Mouse (Mus musculus) midbrain, embryonic 14.5 days (tissue): ENCODE results near the gene Rhbdl1. TPM values are rescaled to one million over a fixed set of nuclear protein-coding genes. Genes with fewer than 3 reads are reported as not detected.

Experiments used
- ATAC-seq: fragments of 200-750 bp; cut with Nextera tagmentation; 2 replicates; pipeline ENCODE4 v1.8.0; 2017; ENCODE audit warnings: moderate number of reproducible peaks, moderate library complexity; ENCODE audit not compliant: low FRiP score, low TSS enrichment
- DNase-seq: peaks from one replicate; pipeline ENCODE4 v3.0.0-alpha.2; 2015
- H3K27ac ChIP-seq: fragments of 300-500 bp; sonication (generic); replicated peaks from 2 replicates; pipeline ENCODE4 v1.5.1; 2014; ENCODE audit warnings: mild to moderate bottlenecking, low read depth, low read length, moderate library complexity
- H3K27me3 ChIP-seq: fragments of 300-500 bp; sonication (generic); 2 replicates; pipeline ENCODE4 v1.6.1; 2014; ENCODE audit warnings: low read length, control low read depth, mixed read lengths; ENCODE audit not compliant: control insufficient read depth, insufficient read depth
- H3K36me3 ChIP-seq: fragments of 300-500 bp; sonication (generic); 2 replicates; pipeline ENCODE4 v1.6.1; 2014; ENCODE audit warnings: low read length, control low read depth; ENCODE audit not compliant: control insufficient read depth, insufficient read depth
- H3K4me1 ChIP-seq: fragments of 300-500 bp; sonication (generic); 2 replicates; pipeline ENCODE4 v1.6.1; 2014; ENCODE audit warnings: mild to moderate bottlenecking, antibody characterized with exemption, low read length, control low read depth; ENCODE audit not compliant: control insufficient read depth, insufficient read depth
- H3K4me2 ChIP-seq: fragments of 300-500 bp; sonication (generic); 2 replicates; pipeline ENCODE4 v1.6.1; 2014; ENCODE audit warnings: mild to moderate bottlenecking, low read length, moderate library complexity
- H3K4me3 ChIP-seq: fragments of 300-500 bp; sonication (generic); replicated peaks from 2 replicates; pipeline ENCODE4 v1.5.1; 2014; ENCODE audit warnings: low read depth, low read length
- H3K9ac ChIP-seq: fragments of 300-500 bp; sonication (generic); replicated peaks from 2 replicates; pipeline ENCODE4 v1.6.1; 2014; ENCODE audit warnings: mild to moderate bottlenecking, low read length, moderate library complexity
- H3K9me3 ChIP-seq: fragments of 300-500 bp; sonication (generic); 2 replicates; pipeline ENCODE4 v1.6.1; 2016; ENCODE audit warnings: low read length, control low read depth, mixed read lengths; ENCODE audit not compliant: control insufficient read depth
- WGBS: fragments of 180-500 bp; shearing (Covaris S2); extraction: QIAGEN DNeasy Blood & Tissue Kit; methylation state at CpG from one replicate; pipeline ENCODE4 v1.1.7; 2014; 5-methylcytosine and 5-hydroxymethylcytosine counted together
- microRNA-seq: library from miRNA; unstranded; fragments of <30 nt; microRNA quantifications from one replicate; pipeline ENCODE4, GENCODE M21; 2016
- polyA plus RNA-seq: library from polyadenylated mRNA; unstranded; fragments of >200 nt; fragmentation: Nextera tagmentation; extraction: Ambion mirVana; gene quantifications from 2 replicates; pipeline ENCODE4 v1.2.1, GENCODE M21; 2014

Rhbdl1 gene
- polyA plus RNA-seq, 1 experiment from 2014 or later: 45.5 TPM

DNA sequence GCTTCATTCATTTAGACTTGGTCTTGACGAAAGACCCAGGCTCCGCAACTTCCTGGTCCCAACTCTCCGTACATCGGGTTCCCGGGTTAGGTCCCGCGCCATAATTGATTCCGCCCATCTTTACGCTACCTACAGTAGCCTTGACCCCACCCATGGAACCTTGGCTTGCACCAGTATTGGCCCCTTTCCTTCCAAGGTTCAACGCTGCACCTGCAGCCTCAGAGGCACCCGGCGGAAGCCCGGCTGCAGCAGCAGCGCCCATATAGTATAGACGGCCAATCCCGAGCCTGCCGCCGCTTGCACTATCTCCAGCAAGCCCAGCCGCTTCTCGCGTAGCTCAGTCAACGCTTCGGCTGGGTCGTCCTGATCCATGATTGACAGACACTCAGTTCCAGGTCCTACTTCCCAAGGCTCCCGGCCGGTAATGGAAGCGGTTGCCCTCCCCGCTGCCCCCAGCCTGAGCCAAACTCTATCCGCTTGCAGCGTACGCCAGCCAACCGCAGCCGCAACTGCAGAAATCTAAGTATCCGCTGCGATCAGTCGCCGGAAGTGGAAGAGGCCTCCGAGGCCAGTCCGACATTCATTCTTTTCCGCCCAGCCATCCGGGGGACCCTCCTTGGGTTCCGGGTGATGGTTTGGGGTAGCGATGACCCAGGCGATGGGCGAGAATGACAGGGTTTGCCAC is 45.1 kb downstream of the Rhbdl1 start:
- under 1% methylated on average over 45 of the region's 45 CpGs for WGBS
- ATAC-seq (peak; percentile 62), DNase-seq (peak; percentile 92)
- Histone ChIP-seq H3K27ac (peak overlapping the region; percentile 91), H3K36me3 (peaks cover 13% of the 10 kb centered on the region), H3K4me3 (peak overlapping the region; percentile 73), H3K9me3 (no peaks in the 10 kb centered on the region), H3K9ac (peak overlapping the region; percentile 76), H3K27me3 (no peaks in the 10 kb centered on the region), H3K4me2 (peak overlapping the region; percentile 91), H3K4me1 (peaks cover 45% of the 10 kb centered on the region)

DNA sequence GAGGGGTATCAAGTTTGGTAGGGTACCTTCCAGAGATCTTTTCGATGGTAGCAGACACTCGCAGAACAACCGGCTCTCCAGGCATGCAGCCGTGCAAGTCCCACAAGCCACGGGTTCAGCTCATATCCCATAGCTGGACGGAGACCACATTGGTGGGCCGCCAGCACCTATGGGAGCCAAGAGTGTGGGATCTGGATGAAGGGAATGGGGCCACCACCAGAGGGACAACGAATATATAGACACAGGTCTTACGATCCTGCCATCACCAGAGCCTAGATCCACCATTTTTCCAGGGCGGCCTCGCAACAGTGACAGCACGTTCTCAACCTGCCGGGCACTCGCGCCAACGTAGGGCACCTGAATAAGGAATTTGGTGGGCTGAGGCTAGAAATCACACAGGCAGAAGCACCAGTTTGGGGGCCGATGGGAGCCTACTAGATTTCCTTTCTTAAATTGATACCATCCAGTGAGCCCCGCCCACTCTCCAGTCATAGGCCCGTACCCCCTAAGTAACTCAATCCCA is 45.7 kb downstream of the Rhbdl1 start:
- H3K9ac ChIP-seq: peak overlapping the region; percentile 76
- H3K4me1 ChIP-seq: peaks cover 39% of the 10 kb centered on the region
- H3K4me3 ChIP-seq: peak overlapping the region; percentile 73
- H3K36me3 ChIP-seq: peaks cover 13% of the 10 kb centered on the region
- H3K27ac ChIP-seq: peak overlapping the region; percentile 91; the same call in 1 of the 2 replicates
- ATAC-seq: no peak
- peak overlapping the region; percentile 91 for H3K4me2 ChIP-seq
- H3K9me3 ChIP-seq: no peaks in the 10 kb centered on the region
- 27% methylated on average over 19 of the region's 19 CpGs for WGBS
- DNase-seq: no peak
- H3K27me3 ChIP-seq: no peaks in the 10 kb centered on the region

DNA sequence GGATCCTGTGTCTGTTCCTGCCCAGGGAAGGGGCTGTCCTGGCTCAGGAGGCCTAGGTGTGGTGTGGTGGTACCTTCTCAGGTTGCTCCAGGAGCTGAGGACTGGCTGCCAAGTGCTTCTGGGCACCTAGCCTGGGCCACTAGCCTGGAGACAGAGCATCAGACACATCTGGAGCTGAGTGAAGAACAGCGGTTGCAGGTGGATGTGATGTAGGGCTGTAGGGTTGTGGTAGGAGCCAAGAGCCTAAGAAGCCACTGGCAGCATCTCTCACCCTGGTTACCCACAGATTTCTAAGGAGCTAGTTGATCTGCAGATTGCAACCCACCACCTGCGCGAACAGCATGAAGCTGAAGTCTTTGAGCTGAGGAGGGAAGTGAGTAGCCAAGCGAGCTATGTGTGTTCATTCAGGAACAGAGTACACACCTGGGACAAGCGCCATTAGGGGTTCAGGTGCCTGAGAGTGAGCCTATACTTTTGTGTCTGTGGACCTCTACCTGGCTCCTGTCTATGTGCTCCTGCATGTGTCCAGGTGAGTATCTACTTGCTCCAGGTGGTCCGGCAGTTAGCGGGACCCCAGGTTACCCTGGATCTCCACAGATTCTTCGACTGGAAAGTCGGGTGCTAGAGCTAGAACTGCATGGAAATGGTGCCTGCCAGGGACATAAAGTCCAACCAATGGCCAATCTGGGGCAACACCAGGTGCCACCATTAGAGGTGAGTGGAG is 50.2 kb downstream of the Rhbdl1 start:
- Histone ChIP-seq H3K36me3 (peaks cover 35% of the 10 kb centered on the region), H3K4me1 (peaks cover 22% of the 10 kb centered on the region), H3K27me3 (no peaks in the 10 kb centered on the region), H3K9me3 (no peaks in the 10 kb centered on the region), H3K27ac (no peak overlapping the region), H3K9ac (no peak overlapping the region), H3K4me3 (no peak overlapping the region), H3K4me2 (no peak overlapping the region)
- 90% methylated on average over 9 of the region's 9 CpGs for WGBS
- ATAC-seq (no peak), DNase-seq (no peak)

DNA sequence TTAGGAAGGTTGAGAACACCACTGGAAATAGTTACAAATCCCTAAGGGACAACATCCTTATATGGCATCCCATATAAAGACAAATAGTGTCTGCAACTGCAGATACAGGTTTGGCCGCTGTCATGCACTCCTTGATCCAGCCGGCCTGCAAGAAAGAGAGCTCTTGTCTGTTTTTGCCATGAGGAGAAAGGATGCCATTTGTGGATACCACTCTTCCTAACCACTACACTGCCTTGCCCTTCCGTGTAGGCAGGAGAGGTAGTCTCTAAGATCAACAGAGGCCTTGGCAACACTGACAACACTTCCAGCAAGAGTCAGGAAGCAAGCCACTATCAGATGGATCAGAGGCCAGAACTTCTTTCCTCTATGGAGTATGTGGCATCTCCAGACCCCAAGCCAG is 50.8 kb downstream of the Rhbdl1 start, which contains the start of gene Ccdc78:
TSS of gene Ccdc78 (plus strand) at position 301 of the 400 bp plus-strand sequence.
- Histone ChIP-seq H3K4me1 (peaks cover 22% of the 10 kb centered on the region), H3K27ac (peak within 1 kb of the TSS; percentile 86), H3K4me2 (peak within 1 kb of the TSS; percentile 91), H3K9me3 (no peaks in the 10 kb centered on the region), H3K27me3 (no peaks in the 10 kb centered on the region), H3K9ac (peak within 1 kb of the TSS; percentile 75), H3K4me3 (peak within 1 kb of the TSS; percentile 73), H3K36me3 (peaks cover 42% of the 10 kb centered on the region)
- DNase-seq (no peak), ATAC-seq (no peak)
- 90% methylated on average over 3 of the region's 3 CpGs for WGBS

DNA sequence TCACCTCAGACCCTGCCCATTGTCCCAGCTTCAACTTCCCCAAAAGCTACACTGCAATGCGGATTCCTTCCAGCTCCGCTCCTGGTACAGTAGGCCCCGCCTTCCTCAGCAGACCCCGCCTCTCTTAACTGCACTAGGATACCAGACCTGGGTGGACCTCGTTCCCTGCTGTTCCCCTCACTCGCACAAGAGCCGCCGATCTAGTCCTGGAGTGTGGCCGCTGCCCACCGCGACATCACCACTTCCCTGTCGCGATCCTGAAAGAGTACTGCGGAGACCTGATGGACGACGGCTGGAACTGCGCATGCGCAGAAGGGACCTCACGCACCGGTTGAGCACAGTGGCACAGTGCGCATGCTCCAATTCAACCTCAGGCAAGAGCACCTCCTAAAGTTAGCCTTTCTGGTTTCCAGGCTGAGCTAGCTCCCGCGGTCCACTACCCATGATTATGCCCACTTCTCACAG is 51.8 kb downstream of the Rhbdl1 start, which contains the start of gene Haghl:
TSS of gene Haghl (minus strand) at position 393 of the 465 bp plus-strand sequence.
- Histone ChIP-seq H3K27me3 (no peaks in the 10 kb centered on the region), H3K27ac (peak within 1 kb of the TSS; percentile 86), H3K9me3 (no peaks in the 10 kb centered on the region), H3K9ac (peak within 1 kb of the TSS; percentile 75), H3K4me1 (peaks cover 13% of the 10 kb centered on the region), H3K4me3 (peak within 1 kb of the TSS; percentile 73), H3K4me2 (peak within 1 kb of the TSS; percentile 91), H3K36me3 (peaks cover 47% of the 10 kb centered on the region)
- under 1% methylated on average over 23 of the region's 23 CpGs for WGBS
- ATAC-seq (peak; percentile 81), DNase-seq (peak; percentile 99)

Small RNAs within 50 kb of the gene (microRNA-seq; reads per million reads assigned to microRNA genes)
- gene Mir3082: 0.88 reads per million

Other genes with a start within 250 kb of the Rhbdl1 start
- gene Gng13, start 120.1 kb downstream of the Rhbdl1 start, polyA plus RNA-seq: 4.3 and 6.0 TPM in 2 replicates
- 4.5 and 5.0 TPM in 2 replicates for gene Chtf18, start 109.9 kb downstream of the Rhbdl1 start, polyA plus RNA-seq
- 25.7 and 28.1 TPM in 2 replicates for gene Rpusd1, start 109.6 kb downstream of the Rhbdl1 start, polyA plus RNA-seq
- gene Mslnl, start 101.3 kb downstream of the Rhbdl1 start, polyA plus RNA-seq: not detected in 2 replicates
- gene Msln, start 82.9 kb downstream of the Rhbdl1 start, polyA plus RNA-seq: 0.72 TPM in 1 of 2 replicates, not detected in the other
- gene Narfl, start 63.5 kb downstream of the Rhbdl1 start, polyA plus RNA-seq: 32.7 and 33.3 TPM in 2 replicates
- 155 and 181 TPM in 2 replicates for gene Haghl, start 51.6 kb downstream of the Rhbdl1 start, polyA plus RNA-seq
- gene Ccdc78, start 50.7 kb downstream of the Rhbdl1 start, polyA plus RNA-seq: 0.18 and 0.20 TPM in 2 replicates
- 89.0 and 103 TPM in 2 replicates for gene Fam173a, start 44.4 kb downstream of the Rhbdl1 start, polyA plus RNA-seq
- not detected in 2 replicates for gene AC134908.4, start 41.6 kb downstream of the Rhbdl1 start, polyA plus RNA-seq
- 5.8 and 9.7 TPM in 2 replicates for gene Metrn, start 40.2 kb downstream of the Rhbdl1 start, polyA plus RNA-seq
- 37.2 and 39.8 TPM in 2 replicates for gene Fbxl16, start 28.2 kb downstream of the Rhbdl1 start, polyA plus RNA-seq
- 30.0 and 31.7 TPM in 2 replicates for gene Wdr24, start 13.7 kb downstream of the Rhbdl1 start, polyA plus RNA-seq
- 48.9 and 50.2 TPM in 2 replicates for gene Jmjd8, start 8.4 kb downstream of the Rhbdl1 start, polyA plus RNA-seq
- gene Stub1, start 3.9 kb downstream of the Rhbdl1 start, polyA plus RNA-seq: 310 and 386 TPM in 2 replicates
- 8.0 and 12.9 TPM in 2 replicates for gene Gm20683, start 4.5 kb upstream of the Rhbdl1 start, polyA plus RNA-seq
- 9.6 and 16.8 TPM in 2 replicates for gene Rhot2, start 7.6 kb upstream of the Rhbdl1 start, polyA plus RNA-seq
- gene Wdr90, start 24.2 kb upstream of the Rhbdl1 start, polyA plus RNA-seq: 14.4 and 17.1 TPM in 2 replicates
- 13.9 and 19.3 TPM in 2 replicates for gene Mcrip2, start 31.5 kb upstream of the Rhbdl1 start, polyA plus RNA-seq
- gene Mettl26, start 37.8 kb upstream of the Rhbdl1 start, polyA plus RNA-seq: 58.2 and 75.9 TPM in 2 replicates
- 0.61 and 0.70 TPM in 2 replicates for gene Wfikkn1, start 43.6 kb upstream of the Rhbdl1 start, polyA plus RNA-seq
- 29.4 and 46.9 TPM in 2 replicates for gene Rab40c, start 82.4 kb upstream of the Rhbdl1 start, polyA plus RNA-seq
- gene Pigq, start 107.6 kb upstream of the Rhbdl1 start, polyA plus RNA-seq: 53.6 and 57.9 TPM in 2 replicates
- 0.16 and 0.32 TPM in 2 replicates for gene Nhlrc4, start 107.7 kb upstream of the Rhbdl1 start, polyA plus RNA-seq
- 3.3 and 5.2 TPM in 2 replicates for gene A930017K11Rik, start 115.3 kb upstream of the Rhbdl1 start, polyA plus RNA-seq
- 21.1 and 25.7 TPM in 2 replicates for gene Capn15, start 148.5 kb upstream of the Rhbdl1 start, polyA plus RNA-seq
- 27.4 and 28.6 TPM in 2 replicates for gene Rab11fip3, start 232.3 kb upstream of the Rhbdl1 start, polyA plus RNA-seq